Mouse (Mus musculus): ENCODE measurements around the gene Vars.

DNA sequence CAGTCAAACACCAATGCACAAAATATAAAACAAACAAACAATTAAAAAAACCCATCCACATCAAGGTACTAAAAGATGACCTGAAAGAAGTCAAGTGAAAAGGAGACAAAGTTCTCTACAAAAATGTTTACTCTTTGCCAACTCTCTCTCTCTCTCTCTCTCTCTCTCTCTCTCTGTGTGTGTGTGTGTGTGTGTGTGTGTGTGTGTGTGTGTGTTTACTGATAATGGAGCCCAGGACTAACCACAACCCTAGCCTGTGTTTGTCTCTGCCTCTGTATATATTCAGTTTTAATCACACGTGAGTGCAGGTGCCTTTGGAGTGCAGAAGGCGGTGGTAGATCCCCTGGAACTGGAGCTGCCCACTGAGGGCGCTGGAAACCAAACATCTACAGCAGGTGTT is 56.3 kb downstream of the Vars start:
- TF ChIP-seq CTCF (conservative IDR thresholded peaks at IDR 0.05; ENCODE audit: low read length) (no peak), POU5F1 (IDR thresholded peaks at IDR 0.05; ENCODE audit: borderline replicate concordance, low read length) (no peak)
